Mouse (Mus musculus): Measurements from ENCODE around the gene Clcn2.

GRCm38 (mm10) chr16:20702522-20702893 is 15.0 kb downstream of the Clcn2 start:
- TF ChIP-seq CTCF (IDR thresholded peaks at IDR 0.05; ENCODE audit: insufficient read depth, low read depth, low read length) (peak; percentile 33; the same call in 1 of the 2 replicates), POLR2A (IDR thresholded peaks at IDR 0.05; ENCODE audit: insufficient read depth, low read depth, low read length) (no peak)
